Mouse (Mus musculus): Measurements from ENCODE around the gene Rae1.

Gene Rae1

GRCm38 (mm10) chr2:173028508-173029031 lies 28.7 kb downstream of the Rae1 start:
- no peak for DNase-seq

- DNase-seq = no peak
These were observed 30.8 kb downstream of the Rae1 start for GRCm38 (mm10) chr2:173030591-173031338.

- DNase-seq = no peak
These were observed 33.6 kb downstream of the Rae1 start for GRCm38 (mm10) chr2:173033531-173033930.

- DNase-seq = no peak
These were observed 35.1 kb downstream of the Rae1 start for GRCm38 (mm10) chr2:173034998-173035397.

GRCm38 (mm10) chr2:173035653-173036052 lies 35.7 kb downstream of the Rae1 start:
- DNase-seq = no peak

- no peak for DNase-seq
These were observed 36.1 kb downstream of the Rae1 start for GRCm38 (mm10) chr2:173036055-173036454.

GRCm38 (mm10) chr2:173036611-173037010 lies 36.7 kb downstream of the Rae1 start:
- DNase-seq = no peak

GRCm38 (mm10) chr2:173037347-173037746 lies 37.4 kb downstream of the Rae1 start:
- no peak for DNase-seq

GRCm38 (mm10) chr2:173037827-173038607 lies 38.1 kb downstream of the Rae1 start:
- no peak for DNase-seq

GRCm38 (mm10) chr2:173039041-173039440 lies 39.1 kb downstream of the Rae1 start:
- DNase-seq = no peak

GRCm38 (mm10) chr2:173040803-173041202 lies 40.9 kb downstream of the Rae1 start:
- no peak for DNase-seq

GRCm38 (mm10) chr2:173041242-173041641 lies 41.3 kb downstream of the Rae1 start:
- no peak for DNase-seq

GRCm38 (mm10) chr2:173041893-173042292 lies 42.0 kb downstream of the Rae1 start:
- DNase-seq = no peak

GRCm38 (mm10) chr2:173042504-173043162 lies 42.7 kb downstream of the Rae1 start:
- DNase-seq = no peak

- DNase-seq = peak; percentile 70
These were observed 44.5 kb downstream of the Rae1 start for GRCm38 (mm10) chr2:173044198-173044970.

GRCm38 (mm10) chr2:173046582-173047297 lies 46.8 kb downstream of the Rae1 start:
- no peak for DNase-seq

GRCm38 (mm10) chr2:173047471-173047870 lies 47.6 kb downstream of the Rae1 start:
- peak; percentile 35 for DNase-seq

- DNase-seq = no peak
These were observed 48.3 kb downstream of the Rae1 start for GRCm38 (mm10) chr2:173048041-173048745.

GRCm38 (mm10) chr2:173049231-173049630 lies 49.3 kb downstream of the Rae1 start:
- DNase-seq = no peak

GRCm38 (mm10) chr2:173049817-173050216 lies 49.9 kb downstream of the Rae1 start:
- no peak for DNase-seq

Measured in kidney, adult 11 months (tissue).